Mouse (Mus musculus): ENCODE results near the gene Gm28053. TPM values are rescaled to one million over a fixed set of nuclear protein-coding genes. Genes with fewer than 3 reads are reported as not detected.

Gene Gm28053
- total RNA-seq, 2 experiments from 2014 or later = not detected

Other genes with a start within 250 kb of the Gm28053 start
- 100 to 1,000 TPM; 413 to 459 TPM for gene Atp6v0e2, start 181.0 kb upstream of the Gm28053 start, total RNA-seq (2021)
- 10 to 100 TPM; 27.0 to 30.6 TPM for gene Lrrc61, start 163.8 kb upstream of the Gm28053 start, total RNA-seq (2021)
- gene Rarres2, start 145.8 kb upstream of the Gm28053 start, total RNA-seq (2021) = 10 to 100 TPM; 15.1 to 15.3 TPM
- not detected for gene Gm45021, start 129.0 kb upstream of the Gm28053 start, total RNA-seq (2021)
- 10 to 100 TPM; 29.2 to 30.1 TPM for gene Repin1, start 124.7 kb upstream of the Gm28053 start, total RNA-seq (2021)
- not detected for gene Gm44965, start 124.7 kb upstream of the Gm28053 start, total RNA-seq (2021)
- 1 to 10 TPM; 5.6 to 6.6 TPM for gene Zfp775, start 116.5 kb upstream of the Gm28053 start, total RNA-seq (2021)
- 10 to 100 TPM; 13.7 to 15.5 TPM for gene AI854703, start 91.8 kb upstream of the Gm28053 start, total RNA-seq (2021)
- gene Gimap8, start 71.4 kb upstream of the Gm28053 start, total RNA-seq (2021) = 1 to 10 TPM; 1.5 to 1.7 TPM
- gene Gimap9, start 42.5 kb upstream of the Gm28053 start, total RNA-seq (2021) = 1 to 10 TPM; 1.0 to 1.4 TPM
- gene Gimap4, start 34.1 kb upstream of the Gm28053 start, total RNA-seq (2021) = under 1 TPM; 0.58 to 0.71 TPM
- 1 to 10 TPM; 6.2 to 8.2 TPM for gene Gimap6, start 10.4 kb upstream of the Gm28053 start, total RNA-seq (2021)
- gene Gimap7, start within 50 bp of the Gm28053 start, total RNA-seq (2021) = not detected
- 1 to 10 TPM; 3.0 to 3.2 TPM for gene Gimap1, start 20.4 kb downstream of the Gm28053 start, total RNA-seq (2021)
- gene Gimap5, start 27.6 kb downstream of the Gm28053 start, total RNA-seq (2021) = 1 to 10 TPM in 1 of 2 experiments, under 1 TPM in 1; 0.98 to 1.2 TPM
- gene Gimap3, start 52.2 kb downstream of the Gm28053 start, total RNA-seq (2021) = not detected
- gene Tmem176a, start 122.3 kb downstream of the Gm28053 start, total RNA-seq (2021) = 10 to 100 TPM; 14.7 to 15.4 TPM
- 10 to 100 TPM; 45.6 to 47.8 TPM for gene Tmem176b, start 122.9 kb downstream of the Gm28053 start, total RNA-seq (2021)
- not detected for gene Aoc1, start 154.3 kb downstream of the Gm28053 start, total RNA-seq (2021)
- gene 1600015I10Rik, start 211.3 kb downstream of the Gm28053 start, total RNA-seq (2021) = not detected

Measured in layer of hippocampus, postnatal 10 days (tissue).